Comparison of ENCODE assay signal across 8 mouse cellular contexts in genomic region chrX:42151903-42152369, GRCm38 (mm10). TPM values are rescaled to one million over a fixed set of nuclear protein-coding genes. Genes with fewer than 3 reads are reported as not detected.
A peak's percentile ranks its signal among the peaks of the same experiment; 100 is the strongest.
DNase-seq lines count a peak whose midpoint lies in the region; ATAC-seq lines count a peak whose summit lies in the region.

No protein-coding gene starts in this region.

- WGBS in hindbrain, embryonic 11.5 days: 16% methylated on average over 16 of the region's 17 CpGs

- DNase-seq in Muller cell, postnatal 12 days (ENCODE audit: inconsistent ontology term): peak; percentile 90
- DNase-seq in cerebellum, postnatal 10 days: peak; percentile 87 to 91
- peak; percentile 61 to 64 for DNase-seq in frontal cortex, postnatal 10 days (ENCODE audit: low spot score in 2 of 2)
- DNase-seq in hindbrain, embryonic 11.5 days (ENCODE audit: low spot score): peak; percentile 74
- DNase-seq in layer of hippocampus, postnatal 36 days: peak; percentile 63 to 69
- peak; percentile 90 for DNase-seq in lung, postnatal 25 days (ENCODE audit: low spot score)
- peak; percentile 81 for DNase-seq in retina, postnatal 1 day
- DNase-seq in thymus, postnatal 4 days: peak; percentile 67

- peak overlapping the region; percentile 83 for H3K27ac ChIP-seq in hindbrain, embryonic 11.5 days (ENCODE audit: low read depth, low read length)

- no peaks in the 10 kb centered on the region for H3K9me3 ChIP-seq in hindbrain, embryonic 11.5 days (ENCODE audit: control insufficient read depth, low read length)

- H3K4me1 ChIP-seq in hindbrain, embryonic 11.5 days (replicated peaks; ENCODE audit: control insufficient read depth, insufficient read depth, low read length): no peaks in the 10 kb centered on the region

- ATAC-seq in hindbrain, embryonic 11.5 days (ENCODE audit: low FRiP score): peak; percentile 43

- peak overlapping the region; percentile 42 for H3K4me2 ChIP-seq in hindbrain, embryonic 11.5 days (replicated peaks; ENCODE audit: low read depth, low read length)

- H3K4me3 ChIP-seq in hindbrain, embryonic 11.5 days (ENCODE audit: low read depth, low read length): peak overlapping the region; percentile 59

- H3K9ac ChIP-seq in hindbrain, embryonic 11.5 days (ENCODE audit: low read depth, low read length): peak overlapping the region; percentile 53

- H3K27me3 ChIP-seq in hindbrain, embryonic 11.5 days (ENCODE audit: control insufficient read depth, insufficient read depth, low read length): no peaks in the 10 kb centered on the region

- H3K36me3 ChIP-seq in hindbrain, embryonic 11.5 days (ENCODE audit: control insufficient read depth, insufficient read depth, low read length): no peaks in the 10 kb centered on the region

RNA-seq across cellular contexts. Expression of gene Stag2, which starts 2.8 kb away (rescaled TPM):
- polyA plus RNA-seq in hindbrain, embryonic 11.5 days (2014; fragmentation: Nextera tagmentation; extraction: Ambion mirVana): 48.7 and 51.9 TPM in 2 replicates
- total RNA-seq in layer of hippocampus, postnatal 36 days (2021): 10 to 100 TPM; 53.1 to 53.3 TPM

Comparison
In these comparisons a context has a peak if more than half of its experiments do, and no peak if none do; other contexts are left out.
1. Peak in every context shown above with its lines: DNase-seq, ATAC-seq, H3K4me3 ChIP-seq and H3K27ac ChIP-seq.